Mouse (Mus musculus): ENCODE results near the gene Ren1. TPM values are rescaled to one million over a fixed set of nuclear protein-coding genes. Genes with fewer than 3 reads are reported as not detected.
"Not testable (repeated sequence)": the region's sequence is repeated elsewhere in the genome, so short reads cannot be mapped to it uniquely, and the experiment has no call there.

Ren1 gene
- polyA plus RNA-seq, 1 experiment, result not detected

- H3K27ac ChIP-seq (replicated peaks; ENCODE audit: low read depth, low read length), result no peak overlapping the region
- no peak overlapping the region for H3K4me3 ChIP-seq (ENCODE audit: insufficient read depth, low read depth, low read length)
- H3K4me1 ChIP-seq (ENCODE audit: control insufficient read depth, insufficient read depth, insufficient read length, low read length), result no peaks in the 10 kb centered on the region
Measured at GRCm38 (mm10) chr1:133328896-133329637, 21.2 kb upstream of the Ren1 start.

GRCm38 (mm10) chr1:133329638-133329964 lies 20.7 kb upstream of the Ren1 start:
- H3K4me1 ChIP-seq (ENCODE audit: control insufficient read depth, insufficient read depth, insufficient read length, low read length), result no peaks in the 10 kb centered on the region
- no peak overlapping the region for H3K27ac ChIP-seq (replicated peaks; ENCODE audit: low read depth, low read length)
- no peak overlapping the region for H3K4me3 ChIP-seq (ENCODE audit: insufficient read depth, low read depth, low read length)

GRCm38 (mm10) chr1:133331142-133331541 lies 19.2 kb upstream of the Ren1 start:
- Histone ChIP-seq H3K27ac (replicated peaks; ENCODE audit: low read depth, low read length) (no peak overlapping the region), H3K4me3 (ENCODE audit: insufficient read depth, low read depth, low read length) (no peak overlapping the region), H3K4me1 (ENCODE audit: control insufficient read depth, insufficient read depth, insufficient read length, low read length) (no peaks in the 10 kb centered on the region)

GRCm38 (mm10) chr1:133332656-133333430 lies 17.5 kb upstream of the Ren1 start:
- Histone ChIP-seq H3K4me3 (ENCODE audit: insufficient read depth, low read depth, low read length) (no peak overlapping the region), H3K27ac (replicated peaks; ENCODE audit: low read depth, low read length) (no peak overlapping the region)

GRCm38 (mm10) chr1:133333937-133334336 lies 16.4 kb upstream of the Ren1 start:
- no peak overlapping the region for H3K27ac ChIP-seq (replicated peaks; ENCODE audit: low read depth, low read length)
- no peaks in the 10 kb centered on the region for H3K4me1 ChIP-seq (ENCODE audit: control insufficient read depth, insufficient read depth, insufficient read length, low read length)
- H3K4me3 ChIP-seq (ENCODE audit: insufficient read depth, low read depth, low read length), result no peak overlapping the region

More at GRCm38 (mm10) chr1:133332656-133333430, 17.5 kb upstream of the Ren1 start:
- no peaks in the 10 kb centered on the region for H3K4me1 ChIP-seq (ENCODE audit: control insufficient read depth, insufficient read depth, insufficient read length, low read length)

- not testable (repeated sequence) for H3K27ac ChIP-seq (replicated peaks; ENCODE audit: low read depth, low read length); H3K4me3 ChIP-seq (ENCODE audit: insufficient read depth, low read depth, low read length); H3K4me1 ChIP-seq (ENCODE audit: control insufficient read depth, insufficient read depth, insufficient read length, low read length)
Measured at GRCm38 (mm10) chr1:133340403-133340802, 9.9 kb upstream of the Ren1 start.

- H3K27ac ChIP-seq (replicated peaks; ENCODE audit: low read depth, low read length), result no peak overlapping the region
- no peaks in the 10 kb centered on the region for H3K4me1 ChIP-seq (ENCODE audit: control insufficient read depth, insufficient read depth, insufficient read length, low read length)
- H3K4me3 ChIP-seq (ENCODE audit: insufficient read depth, low read depth, low read length), result no peak overlapping the region
Measured at GRCm38 (mm10) chr1:133344357-133344756, 6.0 kb upstream of the Ren1 start.

GRCm38 (mm10) chr1:133346531-133346930 lies 3.8 kb upstream of the Ren1 start:
- Histone ChIP-seq H3K4me3 (ENCODE audit: insufficient read depth, low read depth, low read length) (no peak overlapping the region), H3K4me1 (ENCODE audit: control insufficient read depth, insufficient read depth, insufficient read length, low read length) (no peaks in the 10 kb centered on the region), H3K27ac (replicated peaks; ENCODE audit: low read depth, low read length) (no peak overlapping the region)

- Histone ChIP-seq H3K4me1 (ENCODE audit: control insufficient read depth, insufficient read depth, insufficient read length, low read length) (no peaks in the 10 kb centered on the region), H3K4me3 (ENCODE audit: insufficient read depth, low read depth, low read length) (no peak overlapping the region), H3K27ac (replicated peaks; ENCODE audit: low read depth, low read length) (no peak overlapping the region)
Measured at GRCm38 (mm10) chr1:133347226-133347625, 3.1 kb upstream of the Ren1 start.

GRCm38 (mm10) chr1:133347693-133348520 lies 2.4 kb upstream of the Ren1 start:
- Histone ChIP-seq H3K4me1 (ENCODE audit: control insufficient read depth, insufficient read depth, insufficient read length, low read length) (no peaks in the 10 kb centered on the region), H3K27ac (replicated peaks; ENCODE audit: low read depth, low read length) (no peak overlapping the region), H3K4me3 (ENCODE audit: insufficient read depth, low read depth, low read length) (no peak overlapping the region)

GRCm38 (mm10) chr1:133351762-133352161 lies 1.5 kb downstream of the Ren1 start:
- H3K4me3 ChIP-seq (ENCODE audit: insufficient read depth, low read depth, low read length), result no peak overlapping the region
- no peak overlapping the region for H3K27ac ChIP-seq (replicated peaks; ENCODE audit: low read depth, low read length)
- H3K4me1 ChIP-seq (ENCODE audit: control insufficient read depth, insufficient read depth, insufficient read length, low read length), result no peaks in the 10 kb centered on the region

GRCm38 (mm10) chr1:133353371-133353809 lies 3.1 kb downstream of the Ren1 start:
- Histone ChIP-seq H3K27ac (replicated peaks; ENCODE audit: low read depth, low read length) (no peak overlapping the region), H3K4me3 (ENCODE audit: insufficient read depth, low read depth, low read length) (no peak overlapping the region), H3K4me1 (ENCODE audit: control insufficient read depth, insufficient read depth, insufficient read length, low read length) (no peaks in the 10 kb centered on the region)

GRCm38 (mm10) chr1:133355469-133355868 lies 5.2 kb downstream of the Ren1 start:
- Histone ChIP-seq H3K4me1 (ENCODE audit: control insufficient read depth, insufficient read depth, insufficient read length, low read length) (no peaks in the 10 kb centered on the region), H3K27ac (replicated peaks; ENCODE audit: low read depth, low read length) (no peak overlapping the region), H3K4me3 (ENCODE audit: insufficient read depth, low read depth, low read length) (no peak overlapping the region)

GRCm38 (mm10) chr1:133355912-133356311 lies 5.6 kb downstream of the Ren1 start:
- H3K27ac ChIP-seq (replicated peaks; ENCODE audit: low read depth, low read length), result no peak overlapping the region
- no peaks in the 10 kb centered on the region for H3K4me1 ChIP-seq (ENCODE audit: control insufficient read depth, insufficient read depth, insufficient read length, low read length)
- no peak overlapping the region for H3K4me3 ChIP-seq (ENCODE audit: insufficient read depth, low read depth, low read length)

GRCm38 (mm10) chr1:133356330-133356729 lies 6.0 kb downstream of the Ren1 start:
- Histone ChIP-seq H3K4me1 (ENCODE audit: control insufficient read depth, insufficient read depth, insufficient read length, low read length) (no peaks in the 10 kb centered on the region), H3K27ac (replicated peaks; ENCODE audit: low read depth, low read length) (no peak overlapping the region), H3K4me3 (ENCODE audit: insufficient read depth, low read depth, low read length) (no peak overlapping the region)
